Mouse (Mus musculus) ovary, postnatal 10 days (tissue): ENCODE data around the gene Fbxw18.
"Not testable (repeated sequence)": the region's sequence is repeated elsewhere in the genome, so short reads cannot be mapped to it uniquely, and the experiment has no call there.

Source experiments
- DNase-seq: peaks from one replicate; pipeline ENCODE4 v3.0.0; 2022; ENCODE audit warnings: low spot score

The Fbxw18 gene

DNA sequence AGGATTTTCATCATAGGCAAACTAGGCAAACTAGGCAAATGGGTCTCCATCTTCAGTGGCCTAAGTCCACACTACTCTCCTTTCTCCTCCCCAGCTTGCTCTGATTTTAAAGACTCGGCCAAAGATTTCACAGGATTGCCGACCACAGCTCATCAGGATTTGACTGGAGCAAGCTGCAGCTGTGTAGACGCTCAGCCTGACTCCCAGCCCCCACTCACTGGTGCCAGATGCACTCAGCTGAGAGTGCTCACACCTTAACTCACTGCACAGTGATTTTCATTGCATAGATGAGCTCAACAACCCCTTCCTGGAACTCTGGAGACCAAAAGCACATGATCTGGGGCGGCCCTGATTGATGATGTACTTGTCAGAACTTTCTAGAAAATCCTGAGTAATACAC is at the start of gene Fbxw18:
Fbxw18 (minus strand) TSS at position 101 of the 400 bp plus-strand sequence.
- DNase-seq: not testable (repeated sequence)

DNA sequence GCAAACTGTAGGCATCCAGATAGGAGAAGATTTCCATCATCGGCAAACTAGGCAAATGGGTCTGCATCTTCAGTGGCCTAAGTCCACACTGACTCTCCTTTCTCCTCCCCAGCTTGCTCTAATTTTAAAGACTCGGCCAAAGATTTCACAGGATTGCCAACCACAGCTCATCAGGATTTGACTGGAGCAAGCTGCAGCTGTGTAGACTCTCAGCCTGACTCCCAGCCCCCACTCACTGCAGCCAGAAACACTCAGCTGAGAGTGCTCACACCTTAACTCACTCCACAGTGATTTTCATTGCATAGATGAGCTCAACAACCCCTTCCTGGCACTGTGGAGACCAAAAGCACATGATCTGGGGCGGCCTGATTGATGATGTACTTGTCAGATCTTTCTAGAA is 43.5 kb upstream of the Fbxw18 start, which contains the start of gene Fbxw26:
Fbxw26 (minus strand) TSS at position 101 of the 400 bp plus-strand sequence.
- not testable (repeated sequence) for DNase-seq

DNA sequence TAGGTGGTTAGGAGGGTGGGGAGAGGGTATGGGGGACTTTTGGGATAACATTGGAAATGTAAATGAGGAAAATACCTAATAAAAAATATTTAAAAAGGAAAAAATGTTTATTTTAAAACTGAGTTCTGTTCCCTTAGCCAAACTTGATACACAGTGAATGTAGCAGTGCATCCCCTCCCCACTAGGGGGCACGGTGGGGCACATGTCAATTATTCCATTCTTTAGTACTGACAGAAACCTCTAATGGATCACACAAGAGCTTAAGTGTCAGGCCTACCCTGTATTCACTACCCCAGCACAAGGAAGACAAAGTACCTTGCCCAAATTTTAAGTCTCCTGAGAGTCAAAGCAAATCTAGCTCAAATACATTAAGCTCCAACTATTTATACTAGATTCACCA is 17.2 kb downstream of the Fbxw18 start:
- peak; percentile 13 for DNase-seq

DNA sequence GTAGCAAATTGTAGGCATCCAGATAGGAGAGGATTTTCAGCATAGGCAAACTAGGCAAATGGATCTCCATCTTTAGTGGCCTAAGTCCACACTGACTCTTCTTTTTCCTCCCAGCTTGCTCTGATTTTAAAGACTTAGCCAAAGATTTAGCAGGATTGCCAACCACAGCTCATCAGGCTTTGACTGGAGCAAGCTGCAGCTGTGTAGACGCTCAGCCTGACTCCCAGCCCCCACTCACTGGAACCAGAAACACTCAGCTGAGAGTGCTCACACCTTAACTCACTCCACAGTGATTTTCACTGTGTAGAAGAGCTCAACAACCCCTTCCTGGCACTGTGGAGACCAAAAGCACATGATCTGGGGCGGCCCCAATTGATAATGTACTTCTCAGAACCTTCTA is 37.9 kb downstream of the Fbxw18 start, which contains the start of gene Fbxw25:
Fbxw25 (minus strand) TSS at position 101 of the 400 bp plus-strand sequence.
- DNase-seq: not testable (repeated sequence)
